Mouse (Mus musculus) lung, embryonic 16.5 days (tissue): ENCODE measurements around the gene Sypl. TPM values are rescaled to one million over a fixed set of nuclear protein-coding genes. Genes with fewer than 3 reads are reported as not detected.

ENCODE experiments used
- ATAC-seq: fragments of 200-750 bp; cut with Nextera tagmentation; 2 replicates; pipeline ENCODE4 v1.8.0; 2017; ENCODE audit warnings: low read depth, mild to moderate bottlenecking, moderate library complexity
- H3K27ac ChIP-seq: fragments of 300-500 bp; sonication (generic); 2 replicates; pipeline ENCODE4 v1.5.1; 2014; ENCODE audit warnings: mild to moderate bottlenecking, control low read depth, low read length
- H3K27me3 ChIP-seq: fragments of 300-500 bp; sonication (generic); 2 replicates; pipeline ENCODE4 v1.6.1; 2014; ENCODE audit warnings: low read depth, low read length, mixed read lengths; ENCODE audit not compliant: control insufficient read depth, insufficient read depth
- H3K36me3 ChIP-seq: fragments of 300-500 bp; sonication (generic); 2 replicates; pipeline ENCODE4 v1.6.1; 2014; ENCODE audit warnings: low read length; ENCODE audit not compliant: control insufficient read depth, insufficient read depth
- H3K4me1 ChIP-seq: fragments of 300-500 bp; sonication (generic); replicated peaks from 2 replicates; pipeline ENCODE4 v1.6.1; 2014; ENCODE audit warnings: low read length, mixed read lengths; ENCODE audit not compliant: control insufficient read depth, insufficient read depth
- H3K4me2 ChIP-seq: fragments of 300-500 bp; sonication (generic); 2 replicates; pipeline ENCODE4 v1.6.1; 2014; ENCODE audit warnings: low read depth, low read length, control low read depth
- H3K4me3 ChIP-seq: fragments of 300-500 bp; sonication (generic); 2 replicates; pipeline ENCODE4 v1.5.1; 2014; ENCODE audit warnings: mild to moderate bottlenecking, low read length, control low read depth
- H3K9ac ChIP-seq: fragments of 300-500 bp; sonication (generic); 2 replicates; pipeline ENCODE4 v1.6.1; 2014; ENCODE audit warnings: low read length, control low read depth
- H3K9me3 ChIP-seq: fragments of 300-500 bp; sonication (generic); 2 replicates; pipeline ENCODE4 v1.6.1; 2016; ENCODE audit warnings: low read length; ENCODE audit not compliant: control insufficient read depth
- WGBS: fragments of 180-500 bp; shearing (Covaris S2); extraction: QIAGEN DNeasy Blood & Tissue Kit; methylation state at CpG from one replicate; pipeline ENCODE4 v1.1.7; 2014; 5-methylcytosine and 5-hydroxymethylcytosine counted together
- polyA plus RNA-seq: library from polyadenylated mRNA; unstranded; fragments of >200 nt; fragmentation: Nextera tagmentation; extraction: Ambion mirVana; gene quantifications from 2 replicates; pipeline ENCODE4 v1.2.1, GENCODE M21; 2015

Gene Sypl
- polyA plus RNA-seq, 1 experiment from 2014 or later: 181 TPM

DNA sequence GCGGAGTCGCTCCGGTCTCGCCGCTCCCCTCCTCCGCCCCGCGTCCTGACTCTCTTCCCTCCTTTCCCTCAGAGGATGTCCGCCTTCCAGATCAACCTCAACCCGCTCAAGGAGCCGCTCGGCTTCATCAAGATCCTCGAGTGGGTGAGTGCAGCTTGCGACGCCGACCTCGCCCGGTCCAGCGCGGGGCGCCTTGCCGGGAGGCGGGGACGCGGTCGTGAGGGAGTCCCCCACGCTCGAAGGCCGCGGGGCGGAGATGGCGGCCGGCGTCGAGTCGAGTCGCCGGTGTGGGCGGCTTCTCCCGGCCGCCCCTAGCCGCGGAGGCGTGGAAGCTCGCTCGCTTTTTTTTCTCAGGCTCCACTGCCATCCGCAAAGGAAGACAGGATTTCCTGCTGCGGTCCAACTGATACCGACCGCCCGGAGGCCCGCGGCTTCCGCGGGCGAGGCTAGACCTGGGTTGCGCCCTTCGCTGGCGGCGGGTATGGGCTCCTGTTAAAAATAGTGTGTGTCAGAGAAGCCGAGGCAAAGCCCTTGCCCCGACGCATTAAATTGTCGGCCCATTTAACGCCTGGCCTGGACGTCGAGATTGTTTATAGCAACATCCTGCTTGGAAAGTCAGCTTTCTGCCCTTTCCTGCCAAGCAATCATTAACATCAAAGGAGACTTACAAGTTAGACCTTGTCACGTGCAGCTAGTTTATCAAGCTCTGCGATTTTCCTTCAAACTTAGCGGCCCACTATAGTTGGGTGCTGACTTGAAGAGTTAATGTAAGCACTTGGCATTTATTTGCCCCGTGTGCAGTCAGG is 728 bp downstream of the Sypl start:
- Histone ChIP-seq H3K27ac (peak overlapping the region; percentile 99), H3K9ac (peak overlapping the region; percentile 88), H3K36me3 (no peaks in the 10 kb centered on the region), H3K27me3 (no peaks in the 10 kb centered on the region), H3K4me1 (peaks cover 23% of the 10 kb centered on the region), H3K9me3 (no peaks in the 10 kb centered on the region), H3K4me2 (peak overlapping the region; percentile 79), H3K4me3 (peak overlapping the region; percentile 79)
- 0% methylated on average over 67 of the region's 71 CpGs for WGBS
- peak; percentile 61 for ATAC-seq

- Histone ChIP-seq H3K4me1 (peaks cover 26% of the 10 kb centered on the region), H3K9ac (peak overlapping the region; percentile 88), H3K4me2 (peak overlapping the region; percentile 79), H3K4me3 (peak overlapping the region; percentile 79), H3K36me3 (no peaks in the 10 kb centered on the region), H3K9me3 (no peaks in the 10 kb centered on the region), H3K27ac (peak overlapping the region; percentile 99), H3K27me3 (no peaks in the 10 kb centered on the region)
- 1% methylated on average over 8 of the region's 8 CpGs for WGBS
- no peak for ATAC-seq
These were observed 1.3 kb downstream of the Sypl start for GRCm38 (mm10) chr12:32955037-32955436.

GRCm38 (mm10) chr12:32957211-32957610 is 3.5 kb downstream of the Sypl start:
- H3K4me1 ChIP-seq: peaks cover 36% of the 10 kb centered on the region
- ATAC-seq: no peak
- H3K27me3 ChIP-seq: no peaks in the 10 kb centered on the region
- no peak overlapping the region for H3K9ac ChIP-seq
- no peak overlapping the region for H3K4me3 ChIP-seq
- WGBS: 45% methylated on average over 2 of the region's 2 CpGs
- no peaks in the 10 kb centered on the region for H3K9me3 ChIP-seq
- no peaks in the 10 kb centered on the region for H3K36me3 ChIP-seq
- no peak overlapping the region for H3K27ac ChIP-seq
- 0 out of 2 replicates have a peak overlapping the region, but pooled peaks have one; percentile 54 for H3K4me2 ChIP-seq

DNA sequence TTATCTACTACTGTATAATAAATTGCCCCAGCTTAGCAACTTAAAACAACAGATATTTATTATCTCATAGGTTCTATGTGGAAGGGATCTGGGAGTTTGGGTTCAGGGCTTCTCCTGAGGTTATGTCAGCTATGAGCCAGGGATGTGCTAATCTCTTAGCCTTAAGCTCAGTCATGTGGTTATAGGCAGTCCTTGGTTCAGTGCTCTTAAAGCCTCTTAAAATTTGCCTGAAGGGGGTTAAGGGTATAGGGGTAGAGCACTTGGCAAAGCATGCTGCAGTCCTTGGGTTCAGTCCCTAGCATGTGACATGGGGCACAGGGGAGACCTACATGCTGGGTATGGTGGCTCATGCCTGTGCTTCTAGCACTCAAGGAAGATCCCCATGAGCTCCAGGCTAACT is 8.4 kb downstream of the Sypl start:
- Histone ChIP-seq H3K9me3 (no peaks in the 10 kb centered on the region), H3K4me3 (no peak overlapping the region), H3K27ac (no peak overlapping the region), H3K27me3 (no peaks in the 10 kb centered on the region), H3K4me2 (no peak overlapping the region), H3K9ac (no peak overlapping the region), H3K4me1 (peaks cover 16% of the 10 kb centered on the region), H3K36me3 (peaks cover 2% of the 10 kb centered on the region; the same call in 1 of the 2 replicates)
- ATAC-seq: 0 out of 2 replicates have a peak, but pooled peaks have one; percentile 26

DNA sequence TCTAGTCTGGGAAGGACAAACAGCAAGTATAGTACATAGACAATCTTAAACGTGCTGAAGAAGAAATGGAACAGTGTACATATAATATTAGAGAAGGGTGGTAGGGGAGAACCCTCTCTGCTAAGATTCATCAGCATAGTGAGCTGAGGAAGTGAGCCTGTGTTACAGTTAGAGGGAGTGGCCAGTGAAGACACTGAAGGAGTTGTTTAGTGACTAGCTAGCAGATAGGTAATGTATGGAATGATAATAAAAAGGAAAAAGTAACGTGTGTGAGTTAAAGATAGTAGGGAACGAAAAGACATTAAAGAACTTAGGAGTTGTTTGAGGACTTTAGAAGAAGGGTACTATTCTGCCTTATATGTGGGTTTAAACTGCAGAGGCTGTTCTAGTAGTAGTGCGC is 10.2 kb downstream of the Sypl start:
- 80% methylated on average over 4 of the region's 4 CpGs for WGBS
- peaks cover 7% of the 10 kb centered on the region; the same call in 1 of the 2 replicates for H3K36me3 ChIP-seq
- H3K27me3 ChIP-seq: no peaks in the 10 kb centered on the region
- ATAC-seq: no peak
- no peak overlapping the region for H3K9ac ChIP-seq
- H3K4me3 ChIP-seq: no peak overlapping the region
- H3K4me2 ChIP-seq: no peak overlapping the region
- no peak overlapping the region for H3K27ac ChIP-seq
- H3K4me1 ChIP-seq: peaks cover 12% of the 10 kb centered on the region
- no peaks in the 10 kb centered on the region for H3K9me3 ChIP-seq

DNA sequence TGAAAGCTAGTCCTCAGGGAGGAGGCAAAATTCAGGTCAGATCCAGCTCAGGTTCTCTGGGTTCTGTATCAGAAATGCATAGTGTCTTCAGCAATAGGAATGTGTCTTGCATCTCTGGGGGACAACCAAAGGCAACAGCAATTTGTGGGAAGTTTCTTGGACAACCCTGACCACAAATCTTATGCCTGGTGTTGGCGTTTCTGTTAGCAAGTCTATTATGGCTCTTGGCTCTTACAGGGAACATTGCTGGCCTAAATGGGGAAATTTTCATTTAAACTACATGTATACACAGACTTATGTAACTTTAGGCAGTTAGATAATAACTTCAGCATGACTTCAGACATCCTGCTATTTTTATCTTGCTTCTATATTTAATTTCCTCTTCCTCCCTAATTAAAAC is 18.6 kb downstream of the Sypl start:
- ATAC-seq: no peak
- WGBS: 95% methylated on average over 1 of the region's 1 CpGs
- H3K27ac ChIP-seq: no peak overlapping the region
- H3K4me3 ChIP-seq: no peak overlapping the region
- H3K4me2 ChIP-seq: no peak overlapping the region
- no peaks in the 10 kb centered on the region for H3K27me3 ChIP-seq
- H3K36me3 ChIP-seq: peaks cover 16% of the 10 kb centered on the region
- H3K9ac ChIP-seq: no peak overlapping the region
- no peaks in the 10 kb centered on the region for H3K4me1 ChIP-seq
- no peaks in the 10 kb centered on the region for H3K9me3 ChIP-seq

- Histone ChIP-seq H3K27ac (0 out of 2 replicates have a peak overlapping the region, but pooled peaks have one; percentile 41), H3K9ac (no peak overlapping the region), H3K4me2 (no peak overlapping the region), H3K4me3 (no peak overlapping the region), H3K36me3 (peaks cover 7% of the 10 kb centered on the region; the same call in 1 of the 2 replicates), H3K27me3 (no peaks in the 10 kb centered on the region), H3K9me3 (no peaks in the 10 kb centered on the region), H3K4me1 (no peaks in the 10 kb centered on the region)
- no peak for ATAC-seq
These were observed 21.2 kb downstream of the Sypl start for GRCm38 (mm10) chr12:32974893-32975292.

DNA sequence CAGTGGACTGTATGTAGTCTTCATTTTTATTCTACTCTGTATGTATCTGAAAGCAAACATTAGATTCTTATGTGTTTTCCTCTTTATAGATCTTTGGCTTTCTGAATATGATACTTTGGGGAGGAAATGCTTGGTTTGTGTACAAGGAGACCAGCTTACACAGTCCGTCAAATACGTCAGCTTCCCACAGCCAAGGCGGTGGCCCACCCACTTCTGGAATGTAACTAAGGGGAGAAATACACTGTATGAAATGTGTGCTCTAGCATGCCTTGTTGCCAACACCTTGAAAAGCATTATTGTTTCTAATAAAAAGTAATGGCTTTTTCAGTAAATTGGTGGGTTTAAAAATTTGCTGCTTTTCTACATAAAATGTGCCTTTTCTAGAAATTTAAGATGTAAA is 21.8 kb downstream of the Sypl start:
- H3K9ac ChIP-seq: no peak overlapping the region
- no peaks in the 10 kb centered on the region for H3K27me3 ChIP-seq
- H3K9me3 ChIP-seq: no peaks in the 10 kb centered on the region
- H3K4me3 ChIP-seq: no peak overlapping the region
- no peaks in the 10 kb centered on the region for H3K4me1 ChIP-seq
- 62% methylated on average over 3 of the region's 3 CpGs for WGBS
- H3K36me3 ChIP-seq: peaks cover 5% of the 10 kb centered on the region; the same call in 1 of the 2 replicates
- peak; percentile 64; the same call in 1 of the 2 replicates for ATAC-seq
- no peak overlapping the region for H3K4me2 ChIP-seq
- H3K27ac ChIP-seq: no peak overlapping the region

DNA sequence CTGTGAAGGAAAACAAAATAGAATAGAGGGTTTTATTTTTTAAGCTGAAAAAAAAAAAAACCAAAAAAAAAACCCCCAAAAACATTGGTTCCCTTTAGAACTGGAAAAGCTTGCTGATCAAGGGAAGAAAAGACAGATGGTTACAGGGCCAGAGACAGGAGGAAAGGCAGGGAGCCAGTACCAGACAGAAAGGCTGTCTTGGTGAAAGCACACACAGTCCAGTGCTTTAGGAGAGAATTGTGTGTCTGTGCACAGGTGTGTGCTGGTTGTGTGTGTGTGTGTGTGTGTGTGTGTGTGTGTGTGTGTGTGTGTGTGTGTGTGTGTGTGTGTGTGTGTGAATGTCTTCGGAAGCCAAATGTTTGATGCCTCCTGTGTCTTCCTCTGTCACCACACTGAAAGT is 28.9 kb downstream of the Sypl start:
- H3K9me3 ChIP-seq: peaks cover 4% of the 10 kb centered on the region; the same call in 1 of the 2 replicates
- H3K27ac ChIP-seq: no peak overlapping the region
- no peaks in the 10 kb centered on the region for H3K4me1 ChIP-seq
- no peak overlapping the region for H3K4me3 ChIP-seq
- no peak for ATAC-seq
- H3K36me3 ChIP-seq: no peaks in the 10 kb centered on the region
- H3K4me2 ChIP-seq: no peak overlapping the region
- 91% methylated on average over 1 of the region's 1 CpGs for WGBS
- no peaks in the 10 kb centered on the region for H3K27me3 ChIP-seq
- no peak overlapping the region for H3K9ac ChIP-seq
